Mouse (Mus musculus) ZHBTc4 (cell line): ENCODE results near the gene Xpnpep1.

ENCODE experiments used
- DNase-seq: peaks from one replicate; pipeline ENCODE4 v3.0.0-alpha.2; 2011; ENCODE audit warnings: low read depth, low spot score

The Xpnpep1 gene

DNA sequence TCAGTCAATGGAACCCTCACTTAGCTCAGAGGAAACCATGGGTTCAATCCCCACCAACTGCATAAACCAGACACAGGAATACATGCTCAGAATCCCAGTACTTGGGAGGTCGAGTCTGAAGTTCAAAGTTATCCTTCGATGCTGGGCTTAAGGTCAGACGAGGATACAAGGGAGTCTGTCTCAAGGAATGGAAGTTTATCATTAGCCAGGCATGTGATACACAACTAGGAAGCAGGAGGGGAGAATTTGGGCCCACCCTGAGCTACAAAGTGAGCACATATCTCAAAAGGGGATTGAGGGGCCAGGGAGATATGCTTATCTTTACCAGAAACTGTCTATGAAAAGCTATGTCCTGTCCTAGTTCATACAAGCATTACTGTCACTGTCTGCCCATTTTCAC lies 7.4 kb downstream of the Xpnpep1 start:
- no peak for DNase-seq

DNA sequence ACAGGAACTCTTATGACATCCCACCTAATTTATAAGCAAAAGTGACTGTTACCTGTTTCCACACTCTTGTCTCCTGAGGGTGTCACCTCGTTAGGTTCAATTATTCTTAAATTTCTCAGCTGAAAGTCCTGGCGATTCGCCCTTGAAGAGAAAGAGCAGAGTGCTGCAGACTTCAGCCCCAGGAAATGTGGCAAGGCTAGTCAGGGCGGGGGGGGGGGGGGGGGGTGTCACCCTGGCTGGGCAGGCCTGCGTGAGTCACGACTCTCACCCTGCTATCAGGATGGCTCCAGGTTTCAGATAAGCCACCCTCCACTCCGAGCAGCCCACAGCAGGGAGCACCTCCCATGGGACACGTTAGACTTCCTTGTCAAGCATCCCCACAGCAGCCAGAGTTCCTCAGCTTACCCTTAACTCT lies 8.1 kb downstream of the Xpnpep1 start:
- no peak for DNase-seq

DNA sequence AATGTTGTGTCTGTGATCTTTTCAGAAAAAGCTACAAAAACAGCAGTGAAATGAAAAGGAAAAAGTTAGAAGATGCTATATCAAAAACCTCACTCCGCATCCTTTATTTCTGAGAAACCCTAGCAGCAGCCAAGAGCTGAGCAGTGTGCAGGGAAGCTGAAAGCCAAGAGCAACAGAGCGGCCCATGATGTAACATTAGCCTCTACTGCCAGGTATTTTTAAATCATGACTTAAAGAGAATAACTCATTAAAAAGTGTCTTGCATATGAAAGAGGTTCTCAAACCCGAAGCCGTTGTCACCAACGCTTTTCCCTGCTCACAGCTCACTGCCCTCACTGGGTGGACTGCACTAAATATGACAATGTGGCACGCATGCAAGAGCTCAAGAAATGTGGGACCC lies 9.7 kb downstream of the Xpnpep1 start:
- no peak for DNase-seq

DNA sequence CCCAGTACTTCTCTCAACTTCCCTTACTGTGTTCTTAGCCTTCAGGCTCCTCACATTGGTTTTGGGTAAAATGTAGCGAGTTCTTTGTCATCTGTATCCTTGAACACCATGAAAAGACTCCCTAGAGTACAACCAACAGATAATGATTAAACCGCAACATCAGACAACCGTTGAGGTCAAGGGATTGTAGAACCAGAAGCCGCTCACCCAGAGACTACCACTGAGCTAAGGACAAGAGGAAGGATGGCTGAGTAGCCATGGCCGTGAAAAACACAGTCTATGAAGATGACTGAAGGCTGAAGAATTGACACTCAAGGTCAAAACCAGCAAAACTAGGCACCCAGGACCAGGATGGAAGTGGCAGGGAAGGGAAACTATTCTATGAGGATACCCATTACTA lies 10.3 kb downstream of the Xpnpep1 start:
- no peak for DNase-seq

DNA sequence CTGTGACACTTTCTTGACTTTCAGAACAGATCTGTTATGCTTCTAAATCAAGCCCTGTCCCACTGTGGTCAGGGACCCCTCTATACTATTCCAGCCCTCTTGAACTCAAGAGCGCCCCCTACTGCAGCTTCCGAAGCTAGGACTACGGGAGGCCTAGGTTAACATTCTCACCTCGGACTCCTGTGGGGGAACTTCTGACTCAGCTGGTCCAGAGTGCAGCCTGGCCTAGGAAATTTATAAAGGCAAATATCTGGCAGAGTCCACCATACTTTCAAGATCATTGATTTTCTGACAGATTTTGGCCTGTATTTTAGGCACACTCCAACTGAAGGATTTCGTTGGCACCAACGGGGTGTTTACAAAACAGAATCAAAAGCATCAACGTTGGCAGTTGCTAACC lies 11.0 kb downstream of the Xpnpep1 start:
- DNase-seq, result peak; percentile 81

DNA sequence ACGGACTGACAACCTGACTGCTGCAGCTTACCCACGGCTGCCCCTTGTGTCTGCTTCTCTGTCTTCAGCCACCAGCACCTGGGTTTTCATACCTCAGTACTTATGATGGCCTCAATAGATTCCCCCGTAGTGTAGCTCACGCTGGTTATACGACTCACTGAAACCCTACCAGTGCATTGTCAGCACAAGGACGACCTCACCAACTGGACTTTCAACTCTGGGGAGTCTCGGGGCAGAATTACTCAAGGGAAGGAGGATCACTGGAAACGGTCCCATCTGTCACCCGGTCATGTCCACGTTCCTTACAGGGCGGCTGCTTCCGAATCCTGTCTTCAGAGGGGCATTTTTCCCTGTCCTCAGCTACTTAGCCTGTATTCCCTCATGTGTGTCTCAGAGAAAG lies 11.8 kb downstream of the Xpnpep1 start:
- no peak for DNase-seq

DNA sequence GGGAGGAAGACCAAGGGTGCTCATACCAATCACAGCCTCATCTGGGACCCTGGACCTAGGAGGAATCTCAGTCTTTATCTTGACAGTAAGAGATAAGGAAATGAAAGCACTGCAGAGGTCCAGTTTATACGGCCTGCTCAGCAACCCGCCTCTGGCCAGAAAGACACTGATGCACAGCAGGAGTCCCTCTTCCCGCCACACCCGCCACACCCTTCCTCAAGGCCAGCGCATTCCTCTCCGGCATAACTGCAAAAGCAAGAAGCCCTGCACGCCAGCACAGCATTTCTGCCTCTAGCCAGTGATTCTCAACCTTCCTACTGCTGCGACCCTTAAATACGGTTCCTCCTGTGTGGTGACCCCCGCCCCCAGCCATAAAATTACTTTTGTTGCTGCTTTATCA lies 16.8 kb downstream of the Xpnpep1 start:
- peak; percentile 91 for DNase-seq

DNA sequence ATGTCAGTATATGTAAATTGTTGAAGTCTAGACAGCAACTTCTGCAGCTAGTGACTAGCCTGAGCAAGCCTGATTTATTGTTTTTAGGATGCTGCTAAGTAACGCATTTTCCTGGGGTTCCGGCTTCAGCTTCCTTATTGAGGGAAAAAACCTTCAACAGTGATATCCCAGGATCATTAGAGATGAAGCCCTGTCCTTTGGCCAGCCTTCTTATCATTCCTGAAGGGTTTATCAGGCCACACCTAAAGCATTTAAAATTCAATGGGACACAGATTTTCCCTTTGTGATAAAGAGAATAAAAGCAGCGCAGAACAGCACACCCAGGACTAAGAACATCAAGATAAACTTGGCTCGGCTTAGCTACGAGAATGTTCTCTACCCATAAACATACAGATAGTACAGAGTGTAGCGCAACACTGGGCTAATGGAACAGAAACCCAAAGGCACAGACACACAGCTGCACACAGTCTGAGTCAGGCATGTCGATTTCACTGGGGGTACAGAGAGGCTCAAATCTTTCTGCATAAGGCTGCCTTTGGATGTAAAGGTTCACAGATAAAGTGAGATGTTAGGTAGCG lies 17.9 kb downstream of the Xpnpep1 start:
- no peak for DNase-seq

DNA sequence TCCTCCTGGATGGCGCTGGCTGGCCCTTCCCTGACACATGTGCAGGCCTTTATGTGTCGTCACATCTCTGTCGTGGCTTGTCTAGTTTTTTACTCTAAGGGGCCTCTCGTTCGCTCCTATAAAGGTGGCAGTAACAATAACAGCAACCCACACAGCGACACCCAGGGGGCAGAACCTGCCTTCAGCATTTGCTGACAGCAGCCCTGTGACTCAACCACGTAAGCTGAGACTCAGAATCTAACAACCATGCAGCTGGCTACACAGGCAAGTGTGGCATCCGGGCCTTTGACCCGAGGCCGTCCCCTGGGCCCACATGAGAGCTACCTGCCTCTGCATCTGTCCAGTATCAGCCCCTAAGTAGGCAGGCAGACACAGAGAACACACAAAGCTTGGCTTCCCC lies 18.5 kb downstream of the Xpnpep1 start:
- peak; percentile 64 for DNase-seq

DNA sequence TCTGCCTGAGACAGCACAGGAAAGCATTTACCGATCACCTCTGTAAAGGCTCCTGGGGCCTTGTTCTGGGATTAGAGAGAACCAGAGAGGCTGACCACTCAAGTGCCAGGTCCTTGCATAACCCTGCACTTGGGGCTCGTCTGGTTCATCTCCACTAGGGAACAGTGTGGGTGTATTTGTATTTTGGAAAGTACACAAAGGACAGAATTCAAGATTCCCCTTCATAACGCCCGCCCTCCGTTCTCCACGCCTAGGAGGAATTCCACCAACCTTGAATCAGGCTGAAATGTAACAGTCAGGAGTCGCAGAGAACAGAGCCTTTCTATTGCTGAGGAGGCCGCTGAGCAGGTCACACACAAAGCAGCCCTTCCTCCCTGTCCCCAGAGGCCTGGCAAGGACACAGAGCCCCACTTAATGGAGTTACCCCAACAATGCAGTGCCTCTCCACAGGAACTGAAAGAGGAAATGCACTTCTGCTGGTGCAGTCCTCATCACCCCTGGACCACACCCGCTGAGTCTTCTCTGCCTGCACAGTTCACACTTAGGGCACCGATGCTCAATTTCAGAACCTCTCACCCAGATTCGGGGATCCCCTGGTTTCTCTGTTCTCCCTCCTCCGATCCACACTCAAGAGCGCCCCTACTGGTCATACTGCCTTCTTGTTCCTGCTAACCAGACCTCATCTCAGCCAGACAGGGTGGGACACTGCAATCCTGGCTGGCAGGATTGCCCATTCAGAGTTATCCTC lies 20.1 kb downstream of the Xpnpep1 start:
- DNase-seq, result peak; percentile 80

DNA sequence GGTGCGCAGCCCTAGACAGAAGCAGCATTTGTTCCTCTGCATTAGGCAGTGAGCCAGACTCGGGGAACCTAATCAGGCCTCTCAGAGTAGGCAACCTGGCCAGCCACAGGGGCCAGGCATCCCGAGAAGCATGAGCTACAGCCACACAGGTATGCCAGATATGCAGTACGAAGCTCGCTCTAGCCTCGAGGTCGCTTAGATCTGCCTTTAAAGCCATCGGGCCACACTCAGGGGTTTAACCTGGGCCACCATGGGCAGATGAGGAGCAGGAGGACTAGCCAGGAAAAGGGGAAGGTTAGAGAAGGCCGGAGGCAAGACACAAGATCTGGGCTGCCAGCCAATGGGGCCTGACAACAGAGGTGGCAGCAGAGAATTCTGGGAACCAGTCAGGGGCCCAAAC lies 22.1 kb downstream of the Xpnpep1 start:
- no peak for DNase-seq

DNA sequence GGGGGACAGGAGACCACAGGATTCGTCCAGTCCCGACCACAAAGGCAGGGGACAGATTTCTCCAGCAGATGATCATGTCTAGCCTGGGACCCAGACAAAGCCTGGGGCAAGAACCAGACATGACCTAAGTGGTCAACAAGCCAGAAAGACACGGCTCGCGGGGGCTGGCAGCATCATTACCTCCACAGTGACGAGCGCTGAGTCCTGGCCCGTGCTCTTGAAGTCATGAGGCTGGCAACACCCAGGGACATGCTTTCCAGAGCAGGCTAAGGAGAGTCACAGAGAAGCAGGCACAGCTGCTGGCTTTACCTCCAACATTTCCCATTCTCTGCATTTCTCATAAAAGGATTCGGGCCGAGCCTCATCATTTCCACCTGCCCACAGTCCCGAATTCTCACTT lies 22.8 kb downstream of the Xpnpep1 start:
- DNase-seq, result no peak

DNA sequence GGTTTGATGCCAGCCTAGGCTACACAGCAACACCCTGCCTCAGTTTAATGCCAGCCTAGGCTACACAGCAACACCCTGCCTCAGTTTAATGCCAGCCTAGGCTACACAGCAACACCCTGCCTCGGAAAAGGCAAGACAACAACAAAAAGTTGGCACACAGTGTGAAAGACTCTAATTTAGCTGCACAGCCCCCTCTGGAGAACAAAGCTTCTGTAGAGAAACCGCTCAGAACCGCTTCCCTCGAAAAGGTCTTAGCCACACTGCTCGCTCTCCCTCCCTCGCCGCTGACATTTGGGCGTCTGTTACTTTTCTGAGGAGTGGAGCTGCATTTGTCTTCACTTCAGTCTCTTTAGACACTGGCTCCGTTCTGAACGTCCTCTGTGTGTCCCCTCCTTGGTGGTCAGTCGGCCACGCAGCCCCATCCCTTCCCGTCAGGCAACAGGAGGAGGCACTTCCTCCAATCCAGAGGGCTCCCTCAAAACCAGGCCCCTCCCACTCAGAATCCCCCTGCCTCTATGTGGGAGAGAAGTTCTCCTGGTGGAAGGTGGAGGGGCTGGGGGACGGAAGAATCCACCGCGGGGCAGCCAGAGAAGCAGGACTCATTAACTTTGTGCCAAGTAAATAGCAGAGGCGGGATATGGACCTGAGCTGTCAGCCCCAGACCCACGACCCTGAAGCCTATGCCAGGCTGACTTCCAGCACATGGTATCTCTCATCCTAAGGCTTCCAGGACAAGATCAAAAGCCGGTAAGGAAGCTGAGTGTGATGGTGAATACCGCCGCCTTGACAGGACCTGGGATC lies 24.9 kb downstream of the Xpnpep1 start:
- DNase-seq, result peak; percentile 54

DNA sequence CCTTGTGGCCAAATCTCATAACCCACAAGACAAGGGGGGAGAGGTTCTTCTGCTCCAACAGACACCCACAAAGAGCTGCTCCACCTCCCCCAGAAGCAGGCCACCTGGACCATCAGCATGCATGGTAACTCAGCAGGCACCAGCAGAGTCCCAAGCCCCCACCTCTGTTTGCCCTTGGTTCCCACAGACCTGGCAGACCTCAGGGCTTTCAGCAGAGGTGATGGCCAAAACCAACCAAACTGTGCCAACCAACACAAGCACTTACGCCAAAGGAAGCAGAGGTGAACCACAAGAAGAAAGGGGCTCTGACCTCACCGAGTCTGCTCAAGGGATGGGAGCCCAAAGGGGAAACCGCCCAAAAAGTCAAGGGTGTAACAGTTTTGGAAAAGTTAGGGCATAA lies 26.3 kb downstream of the Xpnpep1 start:
- no peak for DNase-seq

DNA sequence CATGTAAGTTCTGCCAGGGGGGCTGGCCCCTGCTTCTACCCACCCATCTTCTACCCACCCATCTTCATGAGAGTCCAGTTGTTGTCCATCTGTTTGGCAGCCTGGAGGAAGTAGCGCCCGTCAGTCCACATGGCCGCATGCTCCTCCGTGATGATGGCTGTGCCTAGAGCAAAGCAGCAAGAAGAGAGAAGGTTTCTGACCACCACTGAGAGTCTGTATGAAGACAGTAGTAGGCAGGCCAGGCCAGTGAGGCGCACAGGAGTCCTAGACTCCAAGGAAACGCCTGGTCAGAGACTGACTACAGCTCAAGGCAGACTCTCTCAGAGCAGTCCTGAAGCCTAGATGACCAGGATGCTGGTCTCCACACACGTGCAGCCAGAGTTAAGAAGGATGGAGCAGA lies 26.7 kb downstream of the Xpnpep1 start:
- no peak for DNase-seq

DNA sequence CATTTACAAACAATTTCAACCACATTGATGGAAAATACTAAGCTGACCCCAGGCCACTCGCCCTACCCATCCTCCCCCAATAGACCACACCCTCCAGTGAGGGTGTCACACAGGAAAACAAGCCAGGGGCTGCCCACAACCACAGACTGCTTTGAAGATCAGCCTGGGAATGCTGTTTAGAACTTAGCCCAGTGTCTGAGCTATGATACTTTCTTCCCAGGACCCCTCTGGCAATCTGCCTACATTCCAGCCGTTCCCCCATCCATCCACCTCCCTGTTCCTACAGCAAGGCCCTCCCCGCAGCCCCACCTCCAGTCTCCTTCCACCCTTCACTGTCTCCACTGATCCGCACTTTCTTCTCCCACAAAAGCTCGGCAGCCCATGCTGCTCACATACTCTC lies 29.1 kb downstream of the Xpnpep1 start:
- DNase-seq, result no peak

DNA sequence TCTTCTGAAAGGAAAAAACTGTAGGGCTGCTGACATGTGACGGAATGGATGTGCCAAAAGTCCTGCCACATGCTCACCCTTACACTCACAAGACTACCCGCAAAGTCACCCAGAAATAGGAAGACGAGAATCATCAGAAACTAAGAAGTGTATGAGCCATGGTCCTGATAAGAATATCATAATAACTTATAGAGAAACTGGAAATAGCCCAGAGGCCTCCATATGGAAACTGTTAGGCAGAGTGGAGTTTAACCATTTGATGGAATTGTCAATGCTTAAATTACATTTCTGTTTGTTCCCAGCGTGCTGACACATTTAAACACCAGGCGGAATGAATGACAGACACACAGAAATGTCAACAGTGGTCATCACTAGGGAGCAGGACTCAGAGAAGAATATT lies 31.1 kb downstream of the Xpnpep1 start:
- DNase-seq, result no peak

DNA sequence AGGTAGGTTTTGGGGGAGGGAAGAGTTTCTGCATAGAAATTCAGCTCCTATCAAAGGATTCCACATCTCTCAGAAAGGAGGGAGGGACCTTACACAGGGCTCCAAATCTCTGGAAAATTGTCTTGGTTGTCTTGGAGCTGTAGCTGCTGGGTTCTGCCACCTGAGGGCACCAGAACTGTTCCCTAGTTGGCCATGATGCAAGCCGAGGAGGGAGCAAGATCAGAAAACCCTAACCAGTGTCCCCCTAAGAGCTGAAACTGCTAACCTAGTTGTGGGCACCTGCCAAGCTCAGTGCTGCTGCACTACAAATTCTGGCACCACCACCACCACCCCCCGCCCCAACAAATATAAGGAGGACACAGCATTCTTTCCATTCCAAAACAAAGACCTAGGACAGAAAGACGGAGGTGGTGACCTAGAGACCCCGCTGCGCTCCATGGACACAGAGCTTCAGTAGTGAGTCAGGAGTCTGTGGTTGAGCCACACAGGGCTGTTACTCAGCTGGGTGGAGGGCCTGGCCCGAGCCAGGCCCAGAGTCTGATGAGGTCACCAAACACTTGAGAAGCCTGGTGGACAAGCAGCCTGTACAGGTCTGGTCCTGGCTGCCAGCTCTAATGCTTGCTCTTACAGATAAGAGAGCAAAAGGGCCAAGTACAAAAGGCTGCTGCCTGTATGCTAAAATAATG lies 31.9 kb downstream of the Xpnpep1 start:
- DNase-seq, result peak; percentile 85

DNA sequence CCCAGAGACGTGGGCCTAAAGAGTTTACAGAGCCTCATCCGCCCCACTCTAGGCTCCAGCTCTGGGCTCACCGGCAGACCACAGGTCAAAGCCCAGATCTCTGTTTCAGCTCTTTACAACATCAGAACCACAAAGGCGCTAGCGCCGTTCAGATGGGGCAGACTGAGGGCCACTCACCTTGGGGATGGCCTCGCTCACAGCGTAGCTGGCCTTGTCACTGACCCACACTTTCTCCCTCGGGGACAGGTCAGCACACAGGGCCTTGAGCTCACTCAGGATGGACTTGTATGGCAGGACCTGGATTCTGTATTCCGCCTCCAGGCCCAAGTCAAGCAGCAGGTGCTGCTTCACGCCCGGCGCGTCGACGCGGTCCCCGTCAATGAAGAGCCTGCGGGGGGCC lies 34.0 kb downstream of the Xpnpep1 start:
- no peak for DNase-seq

DNA sequence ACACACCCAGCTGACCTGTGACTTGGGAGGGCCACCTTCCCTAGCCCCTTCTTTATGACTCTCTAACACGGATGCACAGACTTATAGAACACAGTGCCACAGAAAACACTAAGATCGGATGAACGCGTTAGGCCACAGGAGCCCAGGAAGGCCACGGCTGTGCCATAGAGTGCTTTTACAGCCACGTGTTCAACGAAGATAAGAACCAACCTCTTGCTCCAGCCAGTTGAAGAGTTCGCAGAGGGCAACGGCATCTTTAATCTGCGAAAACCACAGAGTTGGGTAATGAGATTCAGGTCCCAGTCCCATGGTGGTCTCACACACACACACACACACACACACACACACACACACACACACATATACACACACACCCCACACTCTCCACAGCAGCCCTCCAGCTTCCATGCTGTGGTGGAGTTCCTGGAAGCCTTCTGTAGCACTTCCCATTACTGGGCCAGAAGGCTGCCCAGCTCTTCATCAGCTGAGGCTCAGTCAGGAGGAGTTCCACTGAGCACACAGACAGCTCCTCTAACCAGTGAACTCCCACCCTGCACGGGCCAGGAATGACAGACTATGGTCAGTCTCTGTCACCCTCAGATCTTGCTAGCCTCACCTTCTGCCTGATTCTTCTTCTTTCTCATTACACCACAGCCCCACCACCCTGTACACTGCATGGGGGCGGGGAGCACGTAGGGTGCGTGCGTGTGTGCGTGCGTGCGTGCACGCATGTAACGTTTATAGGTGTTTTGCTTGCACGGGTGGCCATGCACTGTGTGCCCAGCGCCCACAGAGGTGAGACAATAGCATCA lies 36.3 kb downstream of the Xpnpep1 start:
- DNase-seq, result no peak
